Mouse (Mus musculus) liver, adult 2 months (tissue): ENCODE measurements around the gene Cep290. TPM values are rescaled to one million over a fixed set of nuclear protein-coding genes. Genes with fewer than 3 reads are reported as not detected.

Source experiments
- DNase-seq: peaks from one replicate; pipeline ENCODE4 v3.0.0-alpha.2; 2011; ENCODE audit warnings: low read depth, low spot score; ENCODE audit errors: extremely low read depth
- H3K27ac ChIP-seq: fragments of 200-500 bp; replicated peaks from 2 replicates; pipeline ENCODE4 v1.5.1; 2012; ENCODE audit warnings: low read depth, mild to moderate bottlenecking, control low read depth, inconsistent platforms, low read length; ENCODE audit not compliant: insufficient read depth
- H3K27me3 ChIP-seq: fragments of 200-500 bp; 2 replicates; pipeline ENCODE4 v1.6.1; 2012; ENCODE audit warnings: mild to moderate bottlenecking, moderate library complexity, low read length, inconsistent platforms; ENCODE audit not compliant: control insufficient read depth, insufficient read depth
- H3K36me3 ChIP-seq: fragments of 200-500 bp; 2 replicates; pipeline ENCODE4 v1.6.1; 2012; ENCODE audit warnings: low read length, inconsistent platforms; ENCODE audit not compliant: control insufficient read depth, insufficient read depth
- H3K4me1 ChIP-seq: fragments of 200-500 bp; 2 replicates; pipeline ENCODE4 v1.6.1; 2011; ENCODE audit warnings: low read length; ENCODE audit not compliant: control insufficient read depth, insufficient read depth
- H3K4me3 ChIP-seq: fragments of 200-500 bp; 2 replicates; pipeline ENCODE4 v1.5.1; 2011; ENCODE audit warnings: low read depth, mild to moderate bottlenecking, control low read depth, low read length, moderate library complexity; ENCODE audit not compliant: insufficient read depth
- H3K79me2 ChIP-seq: fragments of 200-500 bp; 2 replicates; pipeline ENCODE4 v1.6.1; 2012; ENCODE audit warnings: inconsistent platforms, mild to moderate bottlenecking, low read length, moderate library complexity; ENCODE audit not compliant: control insufficient read depth, insufficient read depth
- H3K9ac ChIP-seq: fragments of 200-500 bp; 2 replicates; pipeline ENCODE4 v1.6.1; 2012; ENCODE audit warnings: low read depth, mild to moderate bottlenecking, control low read depth, inconsistent platforms, low read length
- CTCF ChIP-seq: fragments of 200-500 bp; IDR thresholded peaks from 2 replicates; pipeline ENCODE4 v1.5.1; 2011; ENCODE audit warnings: low read depth, low read length, control low read depth
- POLR2A ChIP-seq: fragments of 200-500 bp; IDR thresholded peaks from 2 replicates; pipeline ENCODE4 v1.6.1; 2011; ENCODE audit warnings: low read length, control low read depth; ENCODE audit not compliant: insufficient read depth; ENCODE audit errors: extremely low read depth
- WGBS: fragments of 180-500 bp; shearing (Covaris S2); methylation state at CpG from one replicate; pipeline ENCODE4 v1.1.7; 2018; 5-methylcytosine and 5-hydroxymethylcytosine counted together
- polyA plus RNA-seq: library from polyadenylated mRNA; depleted of rRNA; stranded (reverse); fragments of >200 nt; gene quantifications from 2 replicates; pipeline ENCODE4 v1.2.3, GENCODE M21; 2012; rRNA removed
- total RNA-seq: library from RNA; depleted of rRNA; stranded (reverse); fragments of >200 nt; gene quantifications from 2 replicates; pipeline ENCODE4 v1.2.3, GENCODE M21; 2014; rRNA removed

The Cep290 gene
- total and polyA plus RNA-seq, 2 experiments: 0.10 to 3.0 TPM

DNA sequence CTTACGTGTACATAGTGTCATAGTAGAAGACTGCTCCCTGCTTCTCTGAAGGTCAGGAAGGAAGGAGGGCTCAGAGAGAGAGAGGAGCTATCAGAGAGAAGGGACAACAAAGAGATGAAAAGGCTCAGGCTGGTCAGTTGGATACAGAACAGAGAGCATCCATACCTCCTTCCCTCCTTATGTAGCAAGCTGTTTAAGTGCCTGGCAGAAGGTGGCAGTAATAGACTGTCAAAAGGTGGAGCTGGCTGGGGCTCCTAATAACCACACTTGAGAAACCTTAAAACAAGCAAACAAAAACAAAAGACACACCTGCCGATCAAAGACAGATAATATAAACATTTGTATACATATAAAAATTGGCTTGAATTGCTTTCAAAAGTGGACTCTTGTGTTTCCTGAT lies 116.9 kb downstream of the Cep290 start:
- Histone ChIP-seq H3K79me2 (no peaks in the 10 kb centered on the region), H3K4me1 (no peaks in the 10 kb centered on the region), H3K27me3 (no peaks in the 10 kb centered on the region), H3K27ac (no peak overlapping the region), H3K4me3 (no peak overlapping the region), H3K9ac (no peak overlapping the region), H3K36me3 (no peaks in the 10 kb centered on the region)
- TF ChIP-seq CTCF (no peak), POLR2A (no peak)
- 68% methylated on average over 2 of the region's 2 CpGs for WGBS
- DNase-seq: no peak

DNA sequence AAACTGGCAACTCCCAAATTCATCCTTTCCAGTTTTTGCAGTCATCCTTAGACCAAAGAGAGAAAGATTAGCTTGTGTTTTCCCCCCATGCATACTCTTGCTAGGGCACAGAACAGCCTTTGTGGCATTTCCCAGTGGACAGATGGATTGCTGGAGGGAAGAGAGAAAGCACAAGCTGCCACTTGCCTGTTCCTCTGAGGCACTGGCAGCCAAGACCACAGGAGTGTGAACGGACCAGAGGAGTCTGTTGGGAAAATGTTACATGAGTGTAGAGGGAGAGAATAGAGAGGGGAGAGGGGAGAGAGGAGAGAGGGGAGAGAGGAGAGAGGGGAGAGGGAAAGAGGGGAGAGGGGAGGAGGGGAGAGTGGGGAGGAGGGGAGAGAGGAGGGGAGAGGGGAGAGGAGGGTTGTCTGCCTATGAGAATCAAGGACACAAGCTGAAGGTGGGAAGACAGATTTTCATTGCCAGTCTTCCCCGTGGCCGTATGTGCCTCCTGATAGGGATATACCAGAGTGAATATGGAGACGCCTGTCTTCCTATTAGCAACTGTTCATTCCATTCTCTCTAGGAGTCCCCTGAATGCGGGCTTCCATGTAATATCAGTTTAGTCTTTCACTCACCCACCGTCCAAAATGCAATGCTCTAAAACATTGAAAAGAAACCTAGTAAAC lies 130.0 kb downstream of the Cep290 start:
- Histone ChIP-seq H3K4me1 (no peaks in the 10 kb centered on the region), H3K27me3 (no peaks in the 10 kb centered on the region)
- TF ChIP-seq POLR2A: no peak
- no peak for TF ChIP-seq CTCF

DNA sequence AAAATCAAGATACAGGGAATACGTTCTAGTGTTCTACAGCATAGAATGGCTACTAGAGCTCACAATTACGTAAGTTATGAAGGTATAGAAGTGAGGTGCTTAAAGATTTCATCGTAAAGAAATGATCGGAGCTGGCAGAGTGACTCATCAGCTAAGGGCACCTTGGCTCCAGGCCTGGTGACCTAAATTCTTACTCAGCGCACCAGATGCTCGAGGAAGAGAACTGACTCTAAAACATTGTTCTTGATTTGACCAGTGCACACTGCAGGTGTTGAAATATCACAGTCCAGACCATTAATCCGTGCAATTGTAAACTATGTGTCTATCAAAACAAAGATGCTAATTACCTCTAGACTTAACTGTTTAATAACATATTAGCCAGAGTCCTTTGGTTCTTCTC lies 132.1 kb downstream of the Cep290 start:
- H3K27me3 ChIP-seq: no peaks in the 10 kb centered on the region
- H3K79me2 ChIP-seq: no peaks in the 10 kb centered on the region
- 87% methylated on average over 7 of the region's 7 CpGs for WGBS
- H3K4me3 ChIP-seq: no peak overlapping the region
- no peak for TF ChIP-seq CTCF
- no peak for TF ChIP-seq POLR2A
- no peak overlapping the region for H3K27ac ChIP-seq
- H3K9ac ChIP-seq: no peak overlapping the region
- no peak for DNase-seq
- H3K4me1 ChIP-seq: no peaks in the 10 kb centered on the region
- no peaks in the 10 kb centered on the region for H3K36me3 ChIP-seq

More for the DNA sequence above, 130.0 kb downstream of the Cep290 start:
- H3K27ac ChIP-seq: no peak overlapping the region
- WGBS: 71% methylated on average over 6 of the region's 6 CpGs
- H3K36me3 ChIP-seq: no peaks in the 10 kb centered on the region
- H3K79me2 ChIP-seq: no peaks in the 10 kb centered on the region
- H3K4me3 ChIP-seq: no peak overlapping the region
- DNase-seq: no peak
- no peak overlapping the region for H3K9ac ChIP-seq

DNA sequence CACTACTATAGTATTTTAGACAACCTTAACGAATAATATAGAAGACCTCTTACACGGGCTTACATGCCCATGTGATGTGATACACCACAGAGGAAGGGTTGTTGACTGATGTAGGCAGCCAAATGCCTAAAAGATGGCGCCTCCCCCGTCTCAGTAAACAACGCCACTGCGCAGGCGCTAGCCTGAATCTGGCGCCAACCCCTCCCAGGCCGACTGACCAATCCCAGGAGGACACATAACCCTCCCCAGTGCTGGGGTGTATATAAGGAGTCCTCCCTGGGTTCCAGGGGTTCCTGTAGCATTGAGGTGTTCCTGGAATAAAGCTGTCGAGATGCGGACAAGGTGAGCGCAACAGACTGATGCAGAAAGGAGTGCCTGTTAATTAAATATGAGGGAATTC lies 132.7 kb downstream of the Cep290 start:
- no peak overlapping the region for H3K4me3 ChIP-seq

DNA sequence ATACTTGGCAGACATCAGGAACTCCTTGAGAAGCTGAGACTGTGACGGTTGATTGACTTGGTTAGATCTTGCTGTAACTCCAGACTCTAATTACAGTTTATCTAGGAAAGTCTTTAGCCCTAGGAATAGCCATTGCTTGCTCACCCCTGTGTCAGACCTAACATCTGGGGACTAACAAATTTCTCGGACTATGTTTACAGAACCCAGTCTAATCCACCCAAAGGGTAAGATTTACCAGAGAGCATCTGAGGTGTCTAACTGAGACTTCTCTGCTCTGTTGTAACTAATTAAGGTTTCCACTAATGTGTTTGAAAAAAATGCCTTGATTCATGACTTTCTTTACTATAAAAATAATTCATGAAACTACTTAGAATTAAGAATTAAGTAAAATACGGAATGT lies 135.1 kb downstream of the Cep290 start:
- Histone ChIP-seq H3K27me3 (no peaks in the 10 kb centered on the region), H3K4me1 (no peaks in the 10 kb centered on the region), H3K79me2 (no peaks in the 10 kb centered on the region), H3K4me3 (no peak overlapping the region), H3K27ac (no peak overlapping the region), H3K36me3 (no peaks in the 10 kb centered on the region), H3K9ac (no peak overlapping the region)
- no peak for DNase-seq
- WGBS: 66% methylated on average over 3 of the region's 3 CpGs
- TF ChIP-seq CTCF: no peak

More for the DNA sequence above, 132.7 kb downstream of the Cep290 start:
- WGBS: 87% methylated on average over 12 of the region's 12 CpGs
- H3K27me3 ChIP-seq: no peaks in the 10 kb centered on the region
- H3K4me1 ChIP-seq: no peaks in the 10 kb centered on the region
- DNase-seq: no peak
- no peaks in the 10 kb centered on the region for H3K36me3 ChIP-seq
- TF ChIP-seq POLR2A (no peak), CTCF (no peak)
- H3K27ac ChIP-seq: no peak overlapping the region
- H3K79me2 ChIP-seq: no peaks in the 10 kb centered on the region
- H3K9ac ChIP-seq: no peak overlapping the region

Other genes starting within 250 kb of the Cep290 start
- gene Gm4301, start 151.9 kb upstream of the Cep290 start, total RNA-seq: not detected in 2 replicates
- not detected in 2 replicates for gene Gm4301, start 151.9 kb upstream of the Cep290 start, polyA plus RNA-seq
- gene Gm4302, start 146.7 kb upstream of the Cep290 start, total RNA-seq: not detected in 2 replicates
- gene Gm4302, start 146.7 kb upstream of the Cep290 start, polyA plus RNA-seq: not detected in 2 replicates
- gene Gm4303, start 141.6 kb upstream of the Cep290 start, total RNA-seq: not detected in 2 replicates
- gene Gm4303, start 141.6 kb upstream of the Cep290 start, polyA plus RNA-seq: not detected in 2 replicates
- gene Gm4305, start 136.5 kb upstream of the Cep290 start, total RNA-seq: not detected in 2 replicates
- not detected in 2 replicates for gene Gm4305, start 136.5 kb upstream of the Cep290 start, polyA plus RNA-seq
- gene Gm4307, start 126.2 kb upstream of the Cep290 start, total RNA-seq: not detected in 2 replicates
- gene Gm4307, start 126.2 kb upstream of the Cep290 start, polyA plus RNA-seq: not detected in 2 replicates
- gene Gm4312, start 105.0 kb upstream of the Cep290 start, total RNA-seq: not detected in 2 replicates
- not detected in 2 replicates for gene Gm4312, start 105.0 kb upstream of the Cep290 start, polyA plus RNA-seq
- 6.4 and 8.8 TPM in 2 replicates for gene Tmtc3, start 208 bp upstream of the Cep290 start, total RNA-seq
- gene Tmtc3, start 208 bp upstream of the Cep290 start, polyA plus RNA-seq: 1.7 and 2.0 TPM in 2 replicates
- 10.3 and 11.0 TPM in 2 replicates for gene 4930430F08Rik, start 102.9 kb downstream of the Cep290 start, total RNA-seq
- gene 4930430F08Rik, start 102.9 kb downstream of the Cep290 start, polyA plus RNA-seq: 8.3 and 10.8 TPM in 2 replicates
- not detected in 2 replicates for gene 1700017N19Rik, start 102.9 kb downstream of the Cep290 start, total RNA-seq
- gene 1700017N19Rik, start 102.9 kb downstream of the Cep290 start, polyA plus RNA-seq: not detected in 2 replicates